Mouse (Mus musculus) cerebellum, postnatal 25 days (tissue): ENCODE measurements around the gene Abca2.
A peak's percentile ranks its signal among the peaks of the same experiment; 100 is the strongest.

ENCODE experiments used
- DNase-seq, 2 experiments: peaks; one replicate each; pipeline ENCODE4 v3.0.0; 2021; ENCODE audit warnings: mixed read lengths in 2 of 2

Gene Abca2

GRCm38 (mm10) chr2:25425481-25425880, 3.0 kb upstream of the Abca2 start:
- peak; percentile 67 to 72 for DNase-seq

DNA sequence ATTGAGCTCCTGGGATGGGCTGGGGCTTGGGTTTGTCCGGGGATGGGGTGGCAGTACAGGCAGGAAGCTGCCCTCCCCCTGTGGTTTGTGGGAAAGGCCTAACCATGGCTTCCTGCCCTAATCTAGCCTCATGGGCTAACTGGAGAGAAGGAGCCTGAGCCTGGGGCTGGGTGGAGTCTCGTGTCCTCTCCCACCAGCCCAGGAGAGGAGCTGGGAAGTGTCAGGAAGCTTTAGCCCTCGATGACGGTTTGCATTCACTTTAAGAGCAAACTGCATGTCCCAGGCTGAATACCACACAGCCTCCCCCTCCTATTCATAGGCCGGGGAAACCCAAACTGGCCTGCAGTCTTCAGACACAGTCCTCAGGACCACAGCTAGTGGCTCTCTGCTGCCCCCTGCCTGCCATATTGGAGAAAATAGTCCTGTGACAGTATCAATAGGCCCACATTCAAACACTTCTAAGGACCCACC, 1.7 kb upstream of the Abca2 start:
- peak; percentile 86 to 90 for DNase-seq

DNA sequence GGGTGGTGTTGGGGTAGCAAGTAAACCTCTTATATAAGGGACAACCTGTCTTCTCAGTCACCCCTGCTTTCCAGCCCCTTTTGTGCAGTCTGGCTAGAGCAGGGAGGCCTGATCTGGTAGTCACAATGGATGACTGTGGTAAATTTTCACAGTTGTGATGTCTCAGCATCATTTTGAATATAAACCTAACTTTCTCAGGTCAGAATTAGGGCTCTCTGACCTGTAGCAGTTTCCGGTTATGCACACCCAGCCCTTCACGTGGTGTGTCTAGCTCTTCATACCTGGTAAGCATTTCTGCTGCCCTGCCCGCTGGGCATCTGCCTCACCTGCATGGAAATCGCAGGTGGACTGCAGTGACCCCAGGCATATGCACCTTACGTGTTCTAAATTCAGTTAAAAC, 1.2 kb upstream of the Abca2 start:
- peak in 1 of 2 experiments; percentile 31 for DNase-seq

GRCm38 (mm10) chr2:25429435-25430180, 1.1 kb downstream of the Abca2 start:
- DNase-seq: peak; percentile 82 to 84

GRCm38 (mm10) chr2:25430395-25431233, 2.1 kb downstream of the Abca2 start:
- DNase-seq: peak; percentile 52 to 53

- DNase-seq: peak; percentile 45 to 56
Observed at GRCm38 (mm10) chr2:25431308-25431855, 2.9 kb downstream of the Abca2 start.

DNA sequence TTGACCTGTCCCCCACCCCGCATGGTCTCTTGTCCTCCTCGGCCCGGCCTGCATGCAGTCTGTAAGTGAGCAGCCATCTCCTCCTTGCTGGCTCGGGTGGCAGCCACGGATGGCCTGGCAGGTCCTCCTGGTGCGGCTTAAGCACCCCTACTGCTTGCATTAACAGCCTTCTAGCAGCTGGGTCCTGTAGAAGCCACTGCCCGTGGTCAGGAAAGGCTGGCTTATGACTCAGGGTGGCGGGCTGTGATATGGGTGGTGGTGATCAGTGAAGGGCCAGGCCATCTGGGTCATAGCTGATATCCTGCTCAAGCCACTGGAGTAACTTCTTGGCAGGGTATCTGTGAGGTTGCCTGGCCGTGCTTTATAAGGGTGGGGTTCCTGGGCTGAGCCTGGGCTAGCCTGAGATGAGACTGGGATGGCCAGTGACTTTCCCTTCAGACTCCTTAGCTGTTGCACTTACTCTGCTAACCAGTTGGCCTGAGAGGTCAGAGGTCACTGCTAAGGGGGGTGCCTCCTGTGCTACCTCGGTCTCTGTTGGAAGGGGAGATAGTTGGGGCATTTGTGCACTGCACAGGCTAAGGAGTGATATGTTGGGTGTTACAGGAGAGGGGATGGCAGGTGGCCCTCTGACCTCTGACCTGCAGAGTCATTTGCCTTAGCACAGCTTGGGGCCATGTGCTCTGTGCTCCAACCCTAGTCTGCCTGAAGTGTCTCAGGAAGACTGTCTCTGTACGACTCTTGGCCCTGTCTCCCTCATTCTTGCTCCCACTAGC, 4.0 kb downstream of the Abca2 start:
- DNase-seq: peak in 1 of 2 experiments; percentile 46

- DNase-seq: peak; percentile 40 to 47
Observed at GRCm38 (mm10) chr2:25433101-25433500, 4.6 kb downstream of the Abca2 start.

DNA sequence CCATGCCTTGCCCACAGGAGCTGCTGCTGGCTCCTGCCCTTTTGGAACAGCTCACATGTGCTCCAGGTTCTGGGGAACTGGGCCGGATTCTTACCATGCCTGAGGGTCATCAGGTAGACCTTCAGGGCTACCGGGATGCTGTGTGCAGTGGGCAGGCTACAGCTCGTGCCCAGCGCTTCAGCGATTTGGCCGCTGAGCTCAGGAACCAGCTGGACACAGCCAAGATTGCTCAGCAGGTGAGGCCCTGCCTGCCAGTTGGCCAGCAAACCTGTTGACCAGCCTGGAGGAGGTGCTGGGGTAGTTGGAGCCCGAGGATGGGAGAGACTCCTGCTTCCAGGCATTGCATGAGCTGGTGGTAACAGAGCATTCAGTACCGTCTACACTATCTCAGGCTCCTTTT, 5.8 kb downstream of the Abca2 start:
- peak; percentile 96 to 98 for DNase-seq

DNA sequence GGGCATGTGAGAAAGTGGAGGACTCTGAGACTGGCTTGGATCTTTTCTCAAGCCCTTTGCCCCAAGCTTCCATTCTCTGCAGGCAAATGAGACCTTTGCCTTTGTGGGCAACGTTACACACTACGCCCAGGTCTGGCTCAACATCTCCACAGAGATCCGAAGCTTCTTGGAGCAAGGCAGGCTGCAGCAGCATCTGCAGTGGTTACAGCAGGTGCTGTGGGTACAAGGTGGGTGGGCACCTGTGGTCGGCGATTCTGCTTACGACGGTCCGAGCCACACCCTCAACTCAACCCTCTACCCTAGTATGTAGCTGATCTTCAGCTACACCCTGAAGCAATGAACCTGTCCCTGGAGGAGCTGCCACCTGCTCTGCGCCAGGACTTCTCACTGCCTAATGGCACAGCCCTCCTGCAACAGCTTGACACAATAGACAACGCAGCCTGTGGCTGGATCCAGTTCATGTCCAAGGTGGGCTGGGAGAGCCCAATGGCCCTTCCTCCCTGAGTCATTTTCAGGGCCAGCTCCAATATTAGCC, 7.8 kb downstream of the Abca2 start:
- DNase-seq: peak in 1 of 2 experiments; percentile 51

DNA sequence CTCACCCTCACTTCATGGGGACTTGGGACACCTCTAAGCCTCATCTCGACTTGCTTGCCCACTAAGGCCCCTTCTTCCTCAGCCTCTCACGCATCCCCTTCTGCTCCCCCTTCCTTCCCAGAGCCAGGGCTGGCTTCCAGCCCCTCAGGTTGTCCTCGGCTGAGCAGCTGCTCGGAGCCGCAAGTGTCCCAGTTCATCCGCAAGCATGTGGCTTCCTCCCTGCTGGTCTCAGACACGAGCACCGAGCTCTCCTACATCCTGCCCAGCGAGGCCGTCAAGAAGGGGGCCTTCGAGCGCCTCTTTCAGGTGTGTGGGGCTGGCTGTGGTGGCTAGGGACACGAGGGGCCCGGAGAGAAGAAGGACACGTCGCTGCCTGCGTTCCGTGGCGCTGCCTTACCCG, 12.6 kb downstream of the Abca2 start:
- peak in 1 of 2 experiments; percentile 55 for DNase-seq

GRCm38 (mm10) chr2:25442682-25443081, 14.2 kb downstream of the Abca2 start:
- DNase-seq: no peak

DNA sequence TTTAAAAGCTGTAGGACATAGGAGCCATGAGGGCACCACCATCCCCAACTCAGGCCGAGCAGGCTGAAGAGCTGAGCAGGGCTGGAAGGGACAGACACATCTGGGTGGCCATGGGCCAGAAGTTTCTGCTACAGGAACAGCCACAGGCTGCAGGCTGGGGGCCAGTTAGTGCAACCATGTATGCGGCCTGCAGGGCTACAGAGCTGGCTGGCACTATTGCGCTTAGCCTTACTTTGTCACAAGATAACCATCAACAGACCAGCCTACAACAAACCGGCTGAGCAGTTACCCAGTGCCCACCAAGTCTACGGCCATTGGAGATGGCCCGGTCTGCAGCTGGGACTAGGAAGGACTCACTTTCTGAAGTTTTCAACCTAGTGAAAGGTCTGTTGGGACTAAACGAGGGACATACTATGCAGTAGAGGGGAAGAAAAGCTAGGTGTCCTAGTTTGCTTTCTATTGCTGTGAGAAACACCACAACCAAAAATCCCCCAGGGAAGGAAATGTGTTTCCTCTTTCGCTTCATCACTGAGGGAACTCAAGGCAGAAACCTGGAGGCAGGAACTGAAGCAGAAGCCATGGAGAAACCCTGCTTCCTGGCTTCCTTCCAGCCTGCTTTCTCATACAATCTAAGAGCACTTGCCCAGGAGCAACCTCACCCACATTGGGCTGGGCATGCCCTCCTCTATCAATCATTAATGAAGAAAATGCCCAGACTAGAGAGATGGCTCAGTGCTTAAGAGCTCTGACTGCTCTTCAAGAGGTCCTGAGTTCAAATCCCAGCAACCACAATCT, 22.5 kb downstream of the Abca2 start:
- DNase-seq: no peak

DNA sequence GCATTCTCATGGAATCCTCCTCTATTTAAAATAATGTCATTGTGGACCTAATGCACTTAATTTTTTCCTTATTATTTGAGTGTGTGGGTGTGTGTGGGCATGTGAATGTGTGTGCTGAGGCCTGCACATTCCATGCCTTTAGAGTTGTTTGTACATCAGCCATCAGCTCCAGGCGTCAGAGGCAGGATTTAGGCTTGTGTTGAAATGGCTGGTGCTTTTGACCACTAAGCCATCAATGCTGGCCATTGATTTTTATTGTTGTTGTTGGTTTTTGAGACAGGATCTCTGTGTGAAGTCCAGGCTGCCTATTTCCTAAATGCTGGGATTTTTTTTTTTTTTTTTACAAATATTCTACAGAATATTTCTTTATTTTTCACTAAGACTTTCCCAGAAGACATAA, 24.4 kb downstream of the Abca2 start:
- no peak for DNase-seq

DNA sequence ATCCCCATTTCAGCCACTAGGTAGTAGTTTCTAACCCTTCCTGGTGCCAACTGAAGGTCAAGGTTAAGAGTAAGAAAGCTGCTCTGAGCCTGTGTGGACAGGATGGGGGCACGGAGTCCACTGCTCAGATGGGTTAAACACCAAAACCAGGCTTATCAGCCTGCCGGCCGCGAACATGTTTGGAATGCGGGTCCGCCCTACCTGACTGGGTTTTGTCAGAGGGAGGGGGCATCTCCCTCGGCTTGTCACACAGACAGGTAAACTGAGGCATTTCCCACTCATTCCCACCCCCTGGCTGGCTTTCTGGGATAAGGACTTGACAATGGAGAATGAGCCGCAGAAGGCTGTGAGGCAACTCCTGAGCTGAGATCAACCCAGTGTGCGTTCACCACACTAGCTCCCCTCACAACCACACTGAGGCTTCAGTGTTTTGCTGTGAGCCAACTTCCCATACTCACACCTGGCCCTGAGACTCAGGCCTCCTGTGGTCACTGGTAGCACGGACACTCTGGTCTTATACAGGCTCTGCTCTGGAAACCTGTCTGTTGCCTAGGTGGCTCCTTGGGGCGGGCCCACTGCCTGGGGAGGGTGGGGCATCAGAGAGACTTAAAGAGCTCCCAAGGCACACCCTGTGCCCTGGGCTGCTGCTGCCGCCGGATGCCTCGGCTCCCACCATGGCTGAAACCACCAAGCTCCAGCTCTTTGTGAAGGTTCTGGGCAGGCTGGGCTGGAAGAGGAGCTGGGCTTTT, 27.9 kb downstream of the Abca2 start, which contains the start of gene Clic3:
Clic3 (plus strand) TSS at position 634 of the 749 bp plus-strand sequence.
- DNase-seq: peak in 1 of 2 experiments; percentile 57

DNA sequence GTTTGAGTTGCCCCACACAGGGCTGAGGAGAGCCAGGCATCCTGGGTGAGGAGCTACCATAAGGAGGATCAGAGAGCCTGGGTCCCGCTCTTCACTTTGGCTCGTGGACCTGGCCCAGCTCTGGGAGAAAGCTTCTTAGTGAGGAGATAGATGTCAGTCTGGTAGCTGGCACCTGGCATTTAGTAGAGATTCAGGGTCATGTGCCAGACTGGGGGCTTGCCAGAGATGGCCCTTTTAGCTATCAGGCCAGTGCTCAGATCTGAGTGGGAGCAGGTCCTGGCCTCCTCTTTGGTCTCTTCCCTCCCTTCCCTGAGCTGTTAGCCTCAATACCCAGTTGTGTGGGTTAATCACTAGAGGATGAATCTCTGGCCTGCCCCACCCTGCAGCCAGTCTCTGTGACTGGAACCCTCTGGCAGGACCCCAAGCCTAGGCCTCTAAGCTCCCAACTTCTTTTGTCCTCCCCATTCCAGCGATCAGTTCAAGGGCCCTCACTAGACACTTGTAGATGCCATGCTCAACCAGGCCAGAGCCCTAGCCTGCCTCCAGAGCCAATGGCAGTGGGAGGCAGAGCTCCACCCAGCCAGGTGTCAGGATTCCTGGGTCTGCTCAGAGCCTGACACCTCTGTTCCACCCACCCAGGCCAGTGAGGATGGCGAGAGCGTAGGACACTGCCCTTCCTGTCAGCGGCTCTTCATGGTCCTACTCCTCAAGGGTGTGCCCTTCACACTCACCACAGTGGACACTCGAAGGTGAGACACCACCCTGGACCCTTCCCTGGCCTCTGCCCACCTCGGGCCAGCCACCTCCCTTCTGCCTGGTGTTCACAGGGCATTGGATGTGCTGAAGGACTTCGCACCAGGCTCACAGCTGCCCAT, 28.8 kb downstream of the Abca2 start:
- peak; percentile 64 to 72 for DNase-seq

GRCm38 (mm10) chr2:25458911-25459310, 30.4 kb downstream of the Abca2 start:
- DNase-seq: peak; percentile 54 to 71

DNA sequence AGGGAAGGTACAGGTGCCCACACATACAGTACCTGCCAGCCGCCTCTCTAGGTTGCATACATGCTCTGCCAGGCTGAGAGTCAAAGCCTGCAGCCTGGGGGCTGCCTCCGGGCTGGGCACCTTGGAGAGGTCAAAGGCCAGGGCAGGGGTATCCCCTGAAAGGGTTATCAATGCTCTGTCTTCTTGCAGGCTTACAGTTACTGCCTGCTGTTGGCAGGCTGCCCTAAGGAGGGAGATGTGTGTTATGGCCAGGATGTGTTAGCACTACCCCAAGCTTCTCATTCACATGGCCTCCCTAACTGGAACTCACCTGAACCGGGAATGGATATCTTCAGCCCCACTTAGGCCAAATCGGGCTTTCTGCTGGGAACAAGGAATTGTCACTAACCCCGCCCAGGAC, 31.6 kb downstream of the Abca2 start:
- peak in 1 of 2 experiments; percentile 71 for DNase-seq

DNA sequence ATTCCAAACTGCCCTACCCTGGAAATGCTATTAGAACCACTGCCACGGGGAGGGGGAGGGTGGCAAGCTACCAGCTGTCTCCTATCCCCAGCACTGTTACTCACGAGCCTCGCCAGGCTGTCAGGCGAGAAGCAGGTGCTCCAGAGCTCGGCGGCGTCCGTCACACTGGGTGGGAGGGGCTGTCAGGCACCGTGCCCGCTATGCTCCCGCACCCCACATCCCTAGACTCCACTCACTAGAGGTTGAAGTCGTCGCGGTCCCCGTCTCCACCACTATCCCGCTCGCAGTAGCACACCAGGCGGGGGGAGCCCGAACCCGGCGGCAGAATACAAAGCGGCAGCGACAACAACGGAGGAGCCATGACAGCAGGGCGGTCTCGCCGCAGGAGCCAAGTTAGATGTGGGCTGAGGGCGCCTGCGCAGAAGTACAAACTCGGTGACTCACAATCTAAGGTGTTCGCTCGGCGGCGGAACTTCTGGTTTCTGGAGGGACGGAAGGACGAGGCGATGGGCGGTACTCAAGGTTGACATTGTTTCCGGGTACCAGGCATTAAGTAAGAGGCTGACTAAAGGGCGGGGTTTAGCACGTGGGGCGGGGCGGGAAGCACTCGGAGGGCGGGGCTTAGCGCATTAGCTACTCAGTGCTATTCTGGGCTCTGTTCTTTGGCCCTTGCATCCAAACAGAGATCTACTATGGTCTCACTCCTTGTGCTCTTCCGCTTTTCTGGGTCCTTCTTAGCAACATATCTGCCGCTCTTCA, 32.2 kb downstream of the Abca2 start, which contains the start of gene Paxx:
Paxx (minus strand) TSS at position 544 of the 759 bp plus-strand sequence.
- peak; percentile 94 to 95 for DNase-seq
